Mouse (Mus musculus): ENCODE results near the gene Rnf212b.
"Not testable (repeated sequence)": the region's sequence is repeated elsewhere in the genome, so short reads cannot be mapped to it uniquely, and the experiment has no call there.

Gene Rnf212b

DNA sequence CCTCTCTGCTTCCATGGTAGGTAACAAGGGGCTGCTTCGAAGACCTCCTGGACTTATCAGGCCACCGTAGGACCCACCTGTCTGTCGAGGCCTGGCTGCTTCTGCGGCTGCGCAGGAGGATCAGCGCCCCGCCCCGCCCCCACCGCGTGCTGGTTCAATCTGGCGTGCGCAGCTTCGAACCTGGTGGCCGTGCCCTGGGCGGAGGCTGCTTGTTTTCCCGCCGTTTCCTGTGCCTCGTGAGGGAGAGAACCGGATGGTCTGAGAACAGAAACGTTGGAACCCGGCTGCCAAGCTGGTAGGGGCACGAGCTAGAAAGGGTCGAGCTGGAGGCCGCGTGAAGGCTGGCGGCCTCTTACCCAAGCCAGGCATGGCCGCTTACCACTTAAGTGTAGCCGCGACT, at the start of gene Rnf212b:
Gene Rnf212b, plus strand, starts transcription at position 151 of the 400 bp plus-strand sequence.
- no peak for DNase-seq

DNA sequence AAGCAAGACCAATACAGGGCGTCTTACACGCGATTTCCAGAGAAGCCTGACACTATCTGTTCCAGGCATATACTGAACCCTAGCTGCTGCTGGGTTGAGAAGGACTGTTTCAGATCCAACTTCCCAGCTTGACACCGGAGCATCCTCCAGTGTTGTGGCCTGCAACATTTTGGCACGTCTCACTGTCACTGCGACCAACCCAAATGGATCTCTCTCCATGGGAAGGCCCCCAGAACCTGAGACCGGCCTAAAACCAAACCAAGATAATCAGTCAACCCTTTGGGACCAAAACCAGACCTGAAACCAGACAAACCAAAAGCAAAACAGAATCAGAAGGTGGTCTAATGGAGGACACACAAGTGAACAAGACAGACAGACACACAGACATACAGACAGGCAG, 47.0 kb upstream of the Rnf212b start:
- DNase-seq, result not testable (repeated sequence)

DNA sequence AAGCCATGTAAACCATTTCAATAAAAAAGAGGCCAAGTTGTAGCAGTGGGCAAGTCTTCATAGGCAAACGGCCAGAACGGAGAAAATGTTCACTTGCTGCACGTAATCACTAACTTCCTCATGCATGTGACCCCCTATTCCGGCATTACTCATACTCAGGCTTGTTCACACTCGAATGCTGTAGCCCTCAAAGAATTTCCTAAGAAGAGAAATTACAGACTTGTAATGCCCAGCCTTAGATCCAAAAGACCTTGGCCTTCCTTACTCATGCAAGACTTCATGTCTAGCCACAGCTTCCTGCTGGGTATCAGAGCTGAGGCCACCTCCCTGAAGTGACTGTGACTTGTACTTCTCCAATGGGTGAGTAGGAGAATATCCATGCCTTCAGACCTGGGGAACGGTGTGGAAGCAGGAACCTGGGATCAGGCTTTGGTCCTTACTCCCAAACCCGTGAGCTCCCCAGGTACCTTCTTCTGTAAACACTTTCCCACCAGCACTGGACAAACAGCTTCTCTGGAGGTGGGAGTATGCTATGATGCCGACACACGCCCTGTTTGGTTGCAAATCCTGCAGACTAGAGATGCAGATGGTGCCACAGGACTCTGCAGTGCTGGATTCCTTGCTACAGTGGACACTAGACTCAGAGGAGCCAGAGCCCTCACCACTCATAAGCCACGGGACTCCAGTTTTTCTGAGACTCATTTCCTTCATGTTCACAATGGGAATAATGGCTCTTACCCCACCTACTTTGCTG, 45.5 kb upstream of the Rnf212b start:
- DNase-seq, result no peak

DNA sequence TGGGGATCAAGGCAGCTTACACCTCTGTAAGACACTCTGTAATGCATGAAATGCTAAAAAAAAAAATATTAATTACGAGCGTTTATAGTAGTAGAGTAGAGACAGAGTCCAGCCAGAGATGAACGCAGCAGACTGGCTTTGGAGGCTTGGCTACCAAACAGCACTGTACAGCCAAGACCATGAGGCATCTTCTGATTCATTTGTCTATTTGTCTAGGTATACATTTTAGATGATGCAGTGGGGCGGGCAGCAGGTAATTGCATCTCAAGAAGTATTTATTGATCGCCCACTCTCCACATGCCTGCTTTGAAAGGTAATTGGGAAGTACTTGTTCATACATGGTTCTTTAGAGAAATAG, 44.9 kb upstream of the Rnf212b start:
- no peak for DNase-seq

DNA sequence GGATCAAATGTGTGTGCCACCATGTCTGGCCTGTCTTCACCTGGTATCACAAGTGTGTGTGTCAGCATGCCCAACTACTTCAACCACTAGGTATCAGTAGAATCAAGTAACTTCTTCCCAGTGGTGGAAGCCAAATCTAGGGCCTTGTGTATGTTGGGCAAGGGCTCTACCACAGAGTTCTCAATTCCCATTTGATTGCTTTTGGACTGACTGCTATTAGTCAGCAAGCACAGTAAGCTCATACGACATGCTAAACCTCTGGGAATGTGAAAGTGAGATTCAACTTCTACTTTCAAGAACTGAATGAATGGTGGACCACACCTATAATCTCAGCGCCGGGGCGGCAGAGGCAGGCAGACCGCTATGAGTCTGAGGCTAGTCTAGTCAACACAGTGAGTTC, 43.6 kb upstream of the Rnf212b start:
- peak; percentile 31 for DNase-seq

DNA sequence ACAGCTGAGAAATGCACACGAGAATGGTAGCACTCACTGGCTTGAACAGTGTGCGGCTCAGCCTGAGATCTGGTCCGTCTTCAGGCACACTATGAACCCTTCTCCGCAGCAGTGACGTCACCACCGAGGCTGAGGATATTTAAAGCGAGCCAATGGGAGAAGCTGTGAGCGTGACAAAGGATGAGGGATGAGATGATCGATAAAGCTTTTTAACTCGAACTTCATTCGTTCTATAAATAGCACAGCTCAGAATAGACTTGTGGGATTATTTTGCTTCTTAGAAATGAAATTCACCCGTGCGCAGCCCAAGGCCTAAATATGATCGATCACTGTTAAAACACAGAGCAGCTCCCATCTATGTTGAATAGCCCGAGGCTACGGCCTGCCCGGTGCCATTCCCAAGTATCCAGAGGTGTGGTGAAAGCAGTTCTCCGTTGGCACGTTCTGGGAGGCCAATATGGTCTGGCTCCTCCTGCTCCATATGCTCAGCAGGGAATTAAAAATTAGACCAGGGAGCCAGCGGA, 41.5 kb upstream of the Rnf212b start:
- peak; percentile 75 for DNase-seq

DNA sequence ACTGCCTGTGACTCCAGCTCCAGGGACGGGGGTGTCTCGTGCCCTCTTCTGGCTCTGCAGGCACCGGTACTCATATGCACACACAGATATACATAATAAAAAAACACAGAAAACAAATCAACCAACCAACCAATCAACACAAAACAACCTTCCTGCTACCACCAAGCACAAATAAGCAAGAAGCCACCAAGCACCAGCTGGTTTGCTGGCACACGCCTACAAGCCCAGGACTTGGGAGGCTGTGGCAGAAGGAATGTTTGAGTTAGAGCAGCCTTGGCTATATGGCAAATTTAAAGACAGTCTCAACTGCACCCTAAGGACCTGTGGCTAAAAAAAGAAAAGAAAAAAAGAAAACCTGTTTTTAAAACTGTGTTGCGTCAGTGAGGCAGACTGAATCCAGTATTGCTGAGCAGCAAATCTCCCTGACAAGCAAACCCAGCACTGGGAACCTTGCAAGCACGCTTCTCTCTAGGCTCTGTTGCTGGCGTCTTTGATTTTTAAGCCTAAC, 38.4 kb upstream of the Rnf212b start:
- DNase-seq, result peak; percentile 61

DNA sequence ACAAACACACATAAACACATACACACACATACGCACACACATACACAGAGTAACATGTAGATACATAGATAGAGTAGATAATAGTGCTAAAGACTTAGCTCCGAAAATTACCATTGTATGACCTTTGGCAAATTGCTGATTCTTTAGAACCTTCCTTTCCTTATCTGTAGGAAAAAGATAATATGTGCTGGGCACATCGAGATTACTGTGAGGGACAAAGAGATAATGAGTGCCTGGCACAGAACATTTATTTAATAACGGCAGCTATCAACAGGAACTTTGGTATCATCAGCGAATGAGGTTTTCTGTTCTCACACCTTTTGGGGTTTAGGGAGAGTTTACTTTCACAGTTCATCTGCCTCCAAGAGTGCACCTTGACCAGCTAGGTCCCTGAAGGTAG, 37.2 kb upstream of the Rnf212b start:
- DNase-seq, result peak; percentile 36

DNA sequence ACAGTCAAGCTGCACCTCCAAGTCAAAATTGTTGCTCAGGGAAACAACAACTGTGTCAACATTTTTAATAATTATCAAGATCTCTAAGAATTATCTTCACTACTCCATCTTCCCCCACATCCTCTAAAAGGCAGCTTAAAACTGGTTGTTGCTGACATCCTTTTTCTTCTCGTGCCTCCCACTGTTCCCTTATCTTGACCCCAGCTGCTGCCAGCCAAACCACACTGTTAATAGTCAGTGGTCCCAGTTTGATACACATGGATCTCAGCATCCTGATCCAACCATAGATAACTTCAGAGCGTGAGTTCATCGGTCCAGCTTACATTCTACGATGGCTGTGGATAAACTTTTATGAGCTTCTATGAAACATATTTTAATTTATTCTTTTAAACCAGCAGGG, 36.0 kb upstream of the Rnf212b start:
- DNase-seq, result peak; percentile 19

DNA sequence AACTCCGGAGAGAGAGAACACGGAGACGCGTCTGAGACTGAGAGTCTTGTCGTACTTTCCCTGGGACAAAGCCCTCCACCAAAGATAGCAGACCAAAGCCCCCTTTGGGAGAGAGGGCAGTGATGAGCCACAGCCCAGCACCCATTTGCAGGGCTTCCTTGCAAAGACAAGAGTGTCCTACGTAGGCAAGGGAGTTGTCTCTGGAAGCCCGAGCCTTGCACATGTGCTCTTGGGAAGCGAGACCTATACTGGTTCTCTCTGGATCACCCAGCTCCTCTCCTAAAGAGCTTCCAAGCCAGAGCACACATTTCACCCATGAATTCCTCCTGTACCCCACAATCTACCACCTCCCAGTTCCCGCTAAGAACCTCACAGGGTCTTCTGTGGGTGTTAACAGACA, 33.9 kb upstream of the Rnf212b start:
- DNase-seq, result no peak

DNA sequence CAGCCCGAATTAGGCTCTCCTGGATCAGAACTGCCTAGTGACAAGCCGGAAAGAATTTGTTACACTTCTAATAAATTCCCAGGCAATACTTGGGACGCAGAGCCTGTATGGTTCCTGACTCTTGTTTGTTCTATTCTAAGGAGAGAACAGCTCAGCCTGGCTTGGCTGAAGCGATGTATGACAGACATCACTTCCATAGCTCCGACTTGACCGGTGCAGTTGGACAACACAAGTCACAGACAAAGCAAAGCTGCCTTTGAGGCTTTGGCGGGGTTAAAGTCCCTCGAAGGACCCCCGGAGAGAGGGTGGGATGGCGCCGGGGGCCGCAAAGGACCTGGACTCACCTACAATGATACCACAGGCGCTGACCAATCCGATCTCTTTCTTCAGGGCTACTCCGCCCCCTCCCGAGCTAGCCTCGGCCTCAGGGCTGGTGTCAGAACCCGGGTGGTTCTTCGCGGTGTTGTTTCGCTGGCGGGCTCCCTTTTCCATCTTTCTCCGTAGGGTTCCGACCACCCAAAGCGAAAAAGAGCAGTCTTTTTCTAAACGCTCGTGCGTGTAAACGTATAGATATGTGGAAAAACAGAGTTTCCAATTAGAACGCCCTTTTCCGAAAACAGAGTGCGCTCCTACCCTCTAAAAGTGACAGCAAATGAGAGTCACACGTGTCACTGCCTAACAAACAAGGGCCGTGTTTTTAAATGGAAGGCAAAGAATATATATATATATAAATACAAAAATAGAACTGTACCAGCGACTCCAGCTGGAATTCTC, 32.9 kb upstream of the Rnf212b start:
- DNase-seq, result peak; percentile 90

DNA sequence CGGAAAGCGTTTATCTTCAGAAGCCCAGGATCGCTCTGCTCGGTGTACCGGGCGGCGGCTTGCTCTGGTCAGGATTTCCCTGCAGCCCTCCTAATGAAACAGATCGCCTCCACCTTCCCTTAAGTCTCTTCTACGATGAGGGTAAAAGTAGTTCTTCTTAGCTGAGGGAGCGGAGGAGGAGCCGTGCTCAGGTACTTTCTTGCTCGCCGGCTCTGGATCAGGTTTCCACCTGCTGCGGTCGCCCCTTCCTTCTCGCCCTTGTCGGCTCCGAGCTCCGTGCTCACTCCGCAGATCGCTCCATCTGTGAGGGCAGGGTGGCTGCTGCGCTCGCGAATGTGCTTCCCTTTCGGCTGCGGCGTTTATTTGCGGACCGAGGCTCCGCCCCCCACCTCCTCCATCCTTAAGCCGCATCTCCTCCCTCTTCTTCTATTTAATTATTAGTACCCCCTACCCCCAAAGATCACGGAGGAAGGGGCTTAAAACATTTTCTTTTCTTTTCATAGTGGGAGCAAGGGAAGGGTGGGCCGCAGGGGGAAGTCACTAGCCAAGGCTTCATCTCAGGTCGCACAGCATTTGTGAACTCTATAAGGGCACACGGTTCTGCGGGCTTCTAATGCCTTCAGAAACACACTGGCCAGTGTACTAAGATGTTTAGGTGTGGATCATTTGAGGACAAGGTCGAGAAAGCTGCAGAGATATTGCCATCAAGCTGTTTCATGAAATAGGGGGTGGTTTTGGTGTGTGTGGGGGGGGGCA, 32.2 kb upstream of the Rnf212b start, which contains the start of gene Slc7a8:
Gene Slc7a8, minus strand, starts transcription at position 337 of the 756 bp plus-strand sequence.
- DNase-seq, result peak; percentile 88

DNA sequence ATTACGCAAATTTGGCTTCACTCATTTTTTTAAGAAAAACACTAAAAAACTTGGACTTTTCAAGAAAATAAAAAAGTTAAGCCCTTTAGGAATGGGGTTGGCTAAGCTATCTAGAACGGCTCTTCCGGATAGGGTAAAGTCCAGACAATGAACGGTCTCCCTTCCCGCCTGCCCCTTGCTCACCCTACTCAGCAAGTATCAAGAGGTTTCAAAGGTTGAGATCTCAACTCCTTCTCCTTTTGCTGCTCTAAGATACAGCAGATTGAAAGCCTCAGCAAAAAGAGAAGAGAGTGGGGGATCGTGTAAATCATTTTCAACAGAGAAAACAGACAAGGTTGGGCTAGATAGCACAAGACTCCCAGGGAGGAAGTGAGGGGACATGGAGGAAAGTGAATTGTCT, 31.0 kb upstream of the Rnf212b start:
- DNase-seq, result peak; percentile 28

DNA sequence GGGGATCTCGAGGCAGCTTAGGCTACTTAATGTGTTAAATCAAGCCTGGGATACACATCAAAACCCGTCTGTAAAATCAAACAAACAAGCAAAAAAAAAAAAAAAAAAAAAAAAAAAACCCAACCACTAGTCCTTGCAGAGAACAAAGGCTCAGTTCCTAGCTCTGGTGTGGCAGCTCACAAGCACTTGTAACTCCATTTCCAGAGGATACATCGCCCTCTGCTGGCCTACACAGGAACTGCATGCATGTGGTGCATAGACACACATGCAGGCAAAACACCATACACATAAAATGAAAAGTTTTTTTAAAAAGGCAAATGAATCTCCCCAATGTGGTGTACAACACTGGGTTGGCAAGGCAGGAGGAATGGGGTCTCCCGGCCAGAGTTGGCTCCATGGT, 28.0 kb upstream of the Rnf212b start:
- peak; percentile 86 for DNase-seq

DNA sequence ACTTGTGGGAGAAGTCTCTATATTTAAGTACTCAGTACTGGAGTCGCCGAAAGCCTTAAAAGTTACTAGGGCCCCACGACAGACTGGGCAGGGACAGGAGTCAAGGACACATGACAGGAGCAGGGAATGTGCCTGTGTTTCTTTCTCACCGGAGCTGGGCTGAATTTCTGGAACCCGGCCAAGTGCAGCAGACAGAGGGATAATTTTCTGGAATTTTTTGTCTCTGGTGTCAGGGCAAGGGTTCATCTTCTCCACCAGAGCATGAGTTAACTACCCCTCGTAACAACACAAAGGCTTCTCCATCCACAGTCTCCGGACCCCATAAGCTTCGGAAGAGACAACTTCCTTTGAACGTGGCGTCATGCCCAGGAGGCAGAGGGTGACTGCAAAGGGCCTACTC, 27.5 kb upstream of the Rnf212b start:
- peak; percentile 38 for DNase-seq

DNA sequence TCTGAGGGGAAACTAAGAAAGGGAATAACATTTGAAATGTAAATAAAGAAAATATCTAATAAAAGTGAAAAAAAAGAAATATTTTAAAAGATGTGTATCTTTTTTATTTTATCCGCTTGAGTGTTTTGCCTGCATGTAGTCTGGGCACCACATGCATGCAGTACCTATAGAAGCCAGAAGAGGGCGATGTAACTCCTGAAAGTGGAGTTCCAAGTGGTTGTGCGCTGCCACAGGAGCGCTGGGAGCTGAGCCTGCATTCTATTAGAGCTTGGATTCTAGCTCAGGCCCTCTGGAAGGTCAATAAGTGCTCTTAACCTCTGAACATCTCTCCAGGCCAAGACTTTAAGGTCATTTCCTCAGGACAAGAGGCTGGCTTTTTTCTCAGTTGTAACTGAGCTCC, 26.7 kb upstream of the Rnf212b start:
- peak; percentile 28 for DNase-seq

DNA sequence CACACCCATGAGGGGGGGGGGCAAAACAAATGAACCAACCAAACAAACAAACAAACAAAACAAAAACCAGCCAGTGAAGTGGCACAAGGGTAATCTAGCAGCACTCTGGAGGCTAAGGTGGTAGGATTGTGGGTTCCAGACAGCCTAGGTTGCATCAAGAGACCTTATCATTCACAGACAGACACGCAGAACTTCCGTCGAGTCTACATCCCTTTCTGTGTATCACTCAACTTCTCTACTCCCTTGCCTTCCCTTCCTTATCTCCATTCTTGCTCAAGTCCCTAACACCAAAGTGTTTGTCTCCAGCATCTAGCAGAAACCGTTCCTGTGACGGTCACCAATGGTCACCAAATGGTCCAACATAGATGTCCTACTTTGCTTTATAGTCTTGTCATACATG, 25.7 kb upstream of the Rnf212b start:
- no peak for DNase-seq

DNA sequence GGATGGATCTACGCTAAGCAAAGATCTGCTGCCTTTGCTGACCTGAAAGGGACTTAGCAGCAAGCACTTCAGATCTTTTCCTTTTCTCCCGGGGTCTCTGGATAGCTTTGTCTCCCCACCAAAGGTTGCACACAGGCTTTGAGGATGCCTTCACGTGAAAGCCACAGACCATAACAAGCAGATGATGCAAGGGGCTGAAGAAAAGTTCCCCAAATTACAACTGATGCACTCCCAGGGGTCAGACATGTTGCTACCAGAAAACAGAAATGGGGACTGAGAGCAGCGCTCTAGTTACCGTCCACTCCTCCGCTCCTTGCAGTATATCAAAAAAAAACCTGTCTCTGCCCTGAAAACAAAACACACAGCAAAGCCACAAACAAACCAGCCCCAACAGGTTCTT, 21.8 kb upstream of the Rnf212b start:
- DNase-seq, result no peak

DNA sequence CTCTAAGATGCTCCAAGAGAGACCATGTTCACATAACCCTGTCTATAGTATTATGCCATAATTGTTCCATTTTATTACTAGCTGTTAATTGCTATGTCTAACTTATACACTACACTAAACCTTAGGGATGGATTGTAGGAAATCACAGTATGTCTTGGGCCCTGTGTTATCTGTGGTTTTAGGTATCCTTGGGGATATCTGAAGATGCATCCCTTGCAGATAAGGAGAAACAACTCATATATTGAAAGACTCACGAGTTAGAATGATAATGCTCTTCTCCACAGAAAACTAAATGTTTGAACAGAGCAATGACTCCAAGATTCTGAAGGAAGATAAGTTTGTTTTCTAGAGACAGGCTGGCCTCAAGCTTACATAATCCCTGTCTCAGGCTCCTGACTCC, 20.6 kb upstream of the Rnf212b start:
- no peak for DNase-seq

DNA sequence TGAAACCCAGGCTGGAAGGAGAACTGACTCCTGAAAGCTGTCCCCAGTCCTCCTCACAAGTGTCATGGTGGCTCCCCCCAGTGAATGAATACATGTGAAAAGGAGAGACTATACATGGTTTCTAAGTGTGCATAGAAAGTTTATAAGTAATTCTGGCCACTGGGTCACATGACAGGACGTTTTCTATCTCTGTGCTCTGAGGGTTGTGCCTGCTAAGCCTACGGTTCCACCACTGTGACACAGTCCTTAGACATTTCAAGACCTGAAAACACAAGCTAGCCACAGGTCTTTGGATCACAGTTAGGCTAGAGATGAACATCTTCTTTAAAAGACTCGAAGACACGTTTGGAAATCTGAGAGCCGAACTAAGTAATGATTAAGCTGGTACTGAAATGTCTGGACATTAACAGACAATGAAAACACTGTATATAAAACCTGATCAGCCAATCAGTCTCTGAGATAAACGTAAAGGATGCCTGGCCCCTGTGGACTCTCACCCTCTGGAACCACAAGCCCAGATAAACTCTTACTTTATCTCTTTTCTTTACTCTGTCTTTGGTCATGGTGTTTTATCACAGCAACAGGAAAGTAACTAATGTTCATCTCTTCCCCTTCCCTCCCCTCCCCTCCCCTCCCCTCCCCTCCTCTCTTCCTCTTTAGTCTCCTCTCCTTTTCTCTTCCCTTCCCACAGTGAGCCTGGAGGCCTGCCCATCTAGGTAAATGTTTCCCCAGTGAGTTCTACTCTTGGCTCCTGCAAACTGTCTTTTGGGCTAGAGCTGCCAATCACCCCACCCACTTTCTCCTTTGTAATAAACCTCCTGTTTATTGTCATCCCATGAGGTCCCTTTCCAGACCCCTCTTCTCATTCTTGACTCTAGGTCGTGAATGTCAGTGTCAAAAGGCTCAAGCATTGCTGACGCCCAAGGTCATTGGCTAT, 19.8 kb upstream of the Rnf212b start:
- DNase-seq, result no peak

DNA sequence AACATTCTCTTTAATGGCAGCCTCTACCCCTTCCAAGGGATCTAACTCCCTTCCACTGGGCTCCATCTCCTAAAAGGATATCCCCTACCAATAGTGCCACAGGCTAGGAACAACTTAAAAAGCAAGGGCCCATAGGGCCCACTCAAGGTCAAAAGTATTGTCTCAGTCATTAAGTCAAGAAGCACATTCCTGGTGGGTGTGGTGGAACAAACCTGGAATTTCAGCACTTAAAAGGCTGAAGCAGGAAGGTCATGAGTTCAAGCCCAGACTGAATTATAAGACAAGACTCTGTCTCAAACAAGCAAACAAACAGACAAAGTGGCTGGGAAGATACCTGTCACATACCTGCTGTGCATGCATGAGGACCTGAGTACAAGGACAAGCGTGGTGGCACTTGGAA, 18.0 kb upstream of the Rnf212b start:
- no peak for DNase-seq

DNA sequence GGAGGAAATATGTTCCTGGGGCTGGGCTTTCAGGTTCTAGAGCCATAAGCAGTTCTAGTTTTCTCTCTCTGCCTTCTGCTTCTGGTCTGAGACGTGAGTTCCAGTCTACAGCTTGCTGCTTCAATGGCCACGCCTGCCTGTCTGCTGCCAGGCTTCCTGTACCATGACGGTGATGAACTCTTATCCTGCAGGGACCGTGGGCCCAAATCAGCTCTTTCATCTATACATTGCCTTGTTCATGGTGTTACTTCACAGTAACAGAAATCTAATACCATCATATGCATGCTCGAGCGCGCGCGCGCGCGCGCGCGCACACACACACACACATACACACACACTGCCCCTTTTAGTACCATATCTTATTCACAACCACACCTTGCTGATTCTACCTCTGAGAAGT, 17.2 kb upstream of the Rnf212b start:
- DNase-seq, result no peak

All from cerebellum, adult 9-10 months (tissue).